Mouse (Mus musculus) retina, embryonic 14.5 days (tissue): ENCODE measurements around the gene Pprc1.

ENCODE experiments used
- DNase-seq: peaks from one replicate; pipeline ENCODE4 v3.0.0-alpha.2; 2015; ENCODE audit warnings: low spot score

The Pprc1 gene

DNA sequence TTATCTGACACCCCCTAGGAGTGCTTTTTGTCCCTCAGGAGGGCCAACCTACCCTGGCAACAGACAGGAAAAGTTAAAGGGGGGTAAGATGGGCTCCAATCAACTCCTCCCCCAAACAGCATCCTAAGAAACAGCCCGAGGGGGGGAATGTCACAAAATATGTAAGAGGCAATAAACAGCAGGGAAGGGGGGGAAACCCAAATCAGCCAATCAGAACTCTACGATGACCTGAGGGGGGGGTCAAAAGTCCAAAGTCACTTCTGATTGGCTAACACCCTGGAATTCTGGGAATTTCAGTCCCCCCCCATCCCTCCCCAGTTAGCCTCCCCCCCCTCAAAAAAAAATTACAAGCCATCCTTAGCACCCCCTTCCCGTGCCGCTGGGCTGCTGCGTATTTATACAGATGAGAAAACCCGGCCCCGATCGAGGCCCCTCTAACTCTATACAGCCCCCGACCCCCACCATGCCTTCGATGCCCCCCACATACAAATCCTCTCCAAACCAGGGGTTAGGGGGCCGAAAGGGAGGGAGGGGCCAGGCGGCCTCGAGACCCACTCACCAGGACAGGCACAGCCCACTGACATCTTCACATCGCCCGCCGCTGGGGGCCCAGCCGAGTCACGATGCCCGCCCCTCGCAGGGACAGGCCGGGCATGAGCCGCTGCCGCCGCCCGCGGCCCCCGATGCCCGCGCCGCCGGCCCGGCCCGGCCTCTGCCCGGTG lies at the start of gene Pprc1:
Gene Pprc1, plus strand, starts transcription at position 616 of the 722 bp plus-strand sequence.
- peak; percentile 47 for DNase-seq

DNA sequence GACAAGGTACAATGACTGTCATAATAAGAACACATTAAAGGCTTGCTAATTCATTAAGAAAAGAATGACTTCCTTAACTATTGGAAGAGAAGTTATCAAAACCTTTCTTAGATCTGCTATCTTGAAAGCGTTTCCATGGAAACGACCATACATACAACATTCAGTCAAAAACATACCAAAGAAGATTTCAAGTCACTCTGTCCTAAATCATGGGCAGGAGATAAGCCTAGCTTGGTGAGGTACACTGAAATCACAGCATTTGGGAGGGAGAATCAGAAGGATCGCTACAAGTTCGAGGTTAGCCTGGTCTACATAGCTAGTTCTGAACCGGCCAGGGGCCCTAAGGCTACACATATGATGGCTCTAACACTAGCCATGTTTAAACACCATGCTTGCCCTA lies 47.3 kb upstream of the Pprc1 start:
- peak; percentile 32 for DNase-seq

GRCm38 (mm10) chr19:45997785-45998693 lies 46.6 kb upstream of the Pprc1 start, which contains the start of gene Armh3:
Gene Armh3, minus strand, starts transcription at chr19:45998488.
- DNase-seq, result peak; percentile 94

GRCm38 (mm10) chr19:45998694-45999217 lies 45.9 kb upstream of the Pprc1 start:
- DNase-seq, result no peak

GRCm38 (mm10) chr19:45999378-45999777 lies 45.3 kb upstream of the Pprc1 start:
- no peak for DNase-seq

DNA sequence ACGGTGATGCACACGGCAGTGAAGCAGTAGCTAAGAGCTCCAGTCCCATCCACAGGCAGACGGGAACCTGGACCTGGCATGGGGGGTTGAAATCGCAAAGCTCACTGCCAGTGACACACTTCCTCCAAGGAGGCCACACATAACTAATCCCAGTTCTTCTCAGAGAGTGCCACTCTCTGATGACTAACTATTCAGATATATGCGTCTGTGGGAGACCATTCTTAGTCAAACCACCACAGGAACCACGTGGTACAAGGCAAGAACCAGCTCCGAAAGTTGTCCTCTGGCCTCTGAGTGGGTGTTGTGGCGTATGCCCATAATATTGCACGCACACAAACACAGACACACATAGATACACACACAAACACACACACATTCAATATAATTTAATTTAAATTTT lies 42.4 kb upstream of the Pprc1 start:
- no peak for DNase-seq

GRCm38 (mm10) chr19:46003371-46004226 lies 41.1 kb upstream of the Pprc1 start, which contains the start of gene Hps6:
Gene Hps6, plus strand, starts transcription at chr19:46003508.
- peak; percentile 77 for DNase-seq

GRCm38 (mm10) chr19:46004814-46005466 lies 39.7 kb upstream of the Pprc1 start:
- no peak for DNase-seq

DNA sequence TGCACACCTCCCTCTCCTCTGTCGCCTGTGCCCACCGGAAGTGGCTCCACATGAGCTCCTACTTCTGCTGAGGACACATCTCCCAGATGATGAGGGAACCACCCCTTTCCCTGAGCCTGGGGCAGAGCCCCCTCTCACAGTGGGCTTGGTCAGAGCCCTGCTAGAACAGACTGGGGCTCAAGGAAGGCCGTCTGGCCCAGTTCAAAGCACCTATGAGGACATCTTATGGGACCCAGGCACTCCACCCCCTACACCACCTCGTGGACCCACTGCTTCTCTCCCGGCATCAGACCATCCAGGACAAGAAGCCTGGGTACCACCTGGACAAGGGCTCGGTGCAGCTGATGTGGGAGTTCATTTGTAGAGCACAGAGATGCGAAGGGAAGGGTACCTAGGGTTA lies 39.0 kb upstream of the Pprc1 start:
- DNase-seq, result no peak

DNA sequence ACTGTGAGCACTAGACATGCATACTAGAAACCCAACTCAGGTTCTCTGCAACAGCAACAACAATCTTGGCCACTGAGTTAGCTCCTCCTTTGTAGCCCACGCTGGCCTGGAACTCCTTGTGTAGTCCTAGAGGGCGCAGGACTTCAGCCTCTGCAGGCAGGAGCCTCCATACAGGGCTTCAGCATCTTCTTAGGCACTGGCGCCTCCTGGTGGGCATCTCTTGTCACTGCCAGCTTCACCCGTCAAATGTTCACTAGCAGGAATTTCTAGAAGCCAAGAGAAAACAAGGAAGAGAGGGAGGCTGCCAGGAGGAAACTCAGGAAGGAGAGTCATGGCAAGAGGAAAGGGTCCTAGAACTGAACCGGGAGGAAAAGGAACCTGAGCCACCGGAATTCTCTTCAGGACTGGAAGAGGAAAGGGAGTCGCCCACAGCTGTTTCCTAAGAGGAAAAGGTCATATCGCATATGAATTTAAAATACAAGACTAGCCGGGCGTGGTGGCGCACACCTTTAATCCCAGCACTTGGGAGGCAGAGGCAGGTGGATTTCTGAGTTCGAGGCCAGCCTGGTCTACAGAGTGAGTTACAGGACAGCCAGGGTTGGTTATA lies 30.0 kb upstream of the Pprc1 start:
- DNase-seq, result peak; percentile 98

- no peak for DNase-seq
Measured at GRCm38 (mm10) chr19:46016023-46016422, 28.7 kb upstream of the Pprc1 start.

- no peak for DNase-seq
Measured at GRCm38 (mm10) chr19:46024959-46025358, 19.7 kb upstream of the Pprc1 start.

DNA sequence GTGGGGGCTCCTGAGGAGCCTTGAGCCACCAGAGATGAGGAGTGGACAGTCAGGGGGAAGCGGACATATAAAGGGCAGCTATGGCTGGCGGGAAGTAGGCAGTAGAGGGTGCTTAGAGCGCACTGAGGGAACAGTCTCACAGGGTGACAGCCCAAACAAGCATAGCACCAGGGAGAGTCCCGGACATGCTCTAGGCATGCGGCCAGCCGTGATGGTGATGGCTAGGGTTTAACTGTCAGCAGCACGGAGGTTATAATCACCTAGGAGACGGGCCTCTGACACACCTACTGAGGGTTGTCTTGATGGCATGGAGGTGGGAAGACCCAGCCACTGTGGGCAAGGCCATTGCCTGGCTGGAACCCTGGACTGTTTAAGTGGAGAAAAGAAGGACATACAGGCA lies 18.1 kb upstream of the Pprc1 start:
- DNase-seq, result no peak

- DNase-seq, result peak; percentile 48
Measured at GRCm38 (mm10) chr19:46028747-46029320, 15.9 kb upstream of the Pprc1 start.

- no peak for DNase-seq
Measured at GRCm38 (mm10) chr19:46029652-46030051, 15.0 kb upstream of the Pprc1 start.

DNA sequence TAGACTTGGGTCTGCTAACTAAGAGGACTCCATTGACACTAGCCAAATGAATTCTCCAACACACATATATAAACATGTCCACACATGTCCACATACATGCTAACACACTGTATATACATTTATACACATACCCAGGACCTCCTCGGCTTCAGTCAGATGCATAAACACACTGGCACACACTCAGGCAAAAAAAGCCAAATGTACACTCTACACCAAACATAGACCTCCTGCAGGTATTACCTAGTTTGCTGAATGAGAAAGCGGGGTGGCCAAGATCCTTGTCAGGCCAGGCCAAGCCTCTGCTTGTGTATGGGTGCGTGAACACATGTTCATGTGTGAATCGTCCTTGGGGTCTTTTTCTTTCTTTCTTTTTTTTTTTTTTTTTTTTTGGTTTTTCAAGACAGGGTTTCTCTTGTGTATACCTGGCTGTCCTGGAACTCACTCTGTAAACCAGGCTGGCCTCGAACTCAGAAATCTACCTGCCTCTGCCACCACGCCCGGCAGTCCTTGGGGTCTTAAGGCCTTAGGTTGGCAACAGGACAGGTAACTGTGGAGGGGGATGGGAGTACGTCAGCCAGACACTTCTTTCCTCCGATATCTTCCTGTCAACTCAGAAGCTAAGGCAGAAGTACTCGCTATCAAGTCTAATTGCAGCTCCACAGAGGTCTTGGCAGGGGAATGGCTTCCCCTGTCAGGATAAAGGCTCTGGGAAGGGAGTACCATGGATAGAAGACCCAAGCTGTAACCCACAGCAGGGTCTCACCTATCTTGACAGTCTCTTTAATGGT lies 14.3 kb upstream of the Pprc1 start:
- DNase-seq, result no peak

DNA sequence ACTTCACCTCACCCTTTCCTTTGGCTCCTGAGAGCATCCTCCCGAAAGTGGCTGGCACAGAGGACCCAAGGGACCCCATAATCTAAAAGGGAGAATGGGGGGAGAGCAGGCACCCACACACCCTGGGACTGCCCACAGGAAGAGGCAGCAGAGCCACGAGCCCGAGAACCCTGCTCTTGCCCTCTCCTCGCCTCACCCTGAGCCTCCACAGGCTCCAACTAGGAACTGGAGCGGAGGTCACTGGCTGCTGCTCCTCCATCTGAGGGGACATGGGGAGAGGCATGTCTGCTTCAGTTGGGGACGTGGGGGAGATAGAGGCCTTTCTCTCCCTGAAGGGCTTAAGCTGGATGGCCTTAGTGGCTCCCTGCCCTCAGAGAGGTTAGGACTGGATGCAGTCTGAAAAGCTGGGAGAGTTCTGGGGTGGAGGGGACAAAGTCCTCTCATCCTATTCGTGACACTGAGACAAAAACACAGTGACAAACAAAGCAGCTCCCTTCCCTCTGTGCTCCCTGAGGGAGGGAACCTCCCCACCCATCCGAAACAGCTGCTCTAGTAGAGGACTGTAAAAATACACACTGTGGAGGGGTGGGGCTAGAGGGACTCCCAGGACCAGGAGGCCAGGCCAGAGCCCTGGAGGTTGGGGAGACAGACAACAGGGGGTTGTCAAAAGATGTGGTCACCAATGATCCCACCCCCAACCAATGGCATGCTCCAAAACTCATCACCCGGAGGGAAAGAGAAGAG lies 12.8 kb upstream of the Pprc1 start:
- DNase-seq, result no peak

- DNase-seq, result no peak
Measured at GRCm38 (mm10) chr19:46032731-46033510, 11.8 kb upstream of the Pprc1 start.
